Mouse (Mus musculus) embryonic facial prominence, embryonic 15.5 days (tissue): ENCODE measurements around the gene Csrp1. TPM values are rescaled to one million over a fixed set of nuclear protein-coding genes. Genes with fewer than 3 reads are reported as not detected.
A peak's percentile ranks its signal among the peaks of the same experiment; 100 is the strongest.

ENCODE experiments used
- ATAC-seq: fragments of 200-750 bp; cut with Nextera tagmentation; 2 replicates; pipeline ENCODE4 v1.8.0; 2017; ENCODE audit warnings: low read depth, moderate TSS enrichment; ENCODE audit not compliant: insufficient number of reproducible peaks, low FRiP score, low TSS enrichment
- H3K27ac ChIP-seq: fragments of 300-500 bp; sonication (generic); replicated peaks from 2 replicates; pipeline ENCODE4 v1.5.1; 2015; ENCODE audit warnings: mild to moderate bottlenecking, inconsistent platforms
- H3K27me3 ChIP-seq: fragments of 300-500 bp; sonication (generic); 2 replicates; pipeline ENCODE4 v1.6.1; 2015; ENCODE audit warnings: inconsistent platforms
- H3K36me3 ChIP-seq: fragments of 300-500 bp; sonication (generic); 2 replicates; pipeline ENCODE4 v1.6.1; 2015; ENCODE audit warnings: mild to moderate bottlenecking, inconsistent platforms
- H3K4me1 ChIP-seq: fragments of 300-500 bp; sonication (generic); 2 replicates; pipeline ENCODE4 v1.6.1; 2015; ENCODE audit warnings: inconsistent platforms
- H3K4me2 ChIP-seq: fragments of 300-500 bp; sonication (generic); replicated peaks from 2 replicates; pipeline ENCODE4 v1.6.1; 2015; ENCODE audit warnings: mild to moderate bottlenecking, inconsistent platforms
- H3K4me3 ChIP-seq: fragments of 300-500 bp; sonication (generic); replicated peaks from 2 replicates; pipeline ENCODE4 v1.5.1; 2015; ENCODE audit warnings: mild to moderate bottlenecking, inconsistent platforms
- H3K9ac ChIP-seq: fragments of 300-500 bp; sonication (generic); 2 replicates; pipeline ENCODE4 v1.6.1; 2015; ENCODE audit warnings: inconsistent platforms
- H3K9me3 ChIP-seq: fragments of 300-500 bp; sonication (generic); replicated peaks from 2 replicates; pipeline ENCODE4 v1.6.1; 2016; ENCODE audit warnings: inconsistent platforms
- WGBS: fragments of 180-500 bp; shearing (Covaris S2); methylation state at CpG from one replicate; pipeline ENCODE4 v1.1.7; 2015; 5-methylcytosine and 5-hydroxymethylcytosine counted together
- polyA plus RNA-seq: library from polyadenylated mRNA; unstranded; fragments of >200 nt; fragmentation: Nextera tagmentation; extraction: Ambion mirVana; gene quantifications from 2 replicates; pipeline ENCODE4 v1.2.1, GENCODE M21; 2015

Csrp1 gene
- polyA plus RNA-seq, 1 experiment from 2014 or later, result 118 TPM

- no peaks in the 10 kb centered on the region for H3K36me3 ChIP-seq
- WGBS, result 73% methylated on average over 8 of the region's 8 CpGs
- peaks cover 8% of the 10 kb centered on the region for H3K4me1 ChIP-seq
- no peaks in the 10 kb centered on the region for H3K9me3 ChIP-seq
- H3K27ac ChIP-seq, result no peak overlapping the region
- no peak overlapping the region for H3K9ac ChIP-seq
- H3K4me2 ChIP-seq, result no peak overlapping the region
- no peaks in the 10 kb centered on the region for H3K27me3 ChIP-seq
- ATAC-seq, result no peak
- H3K4me3 ChIP-seq, result no peak overlapping the region
Measured at GRCm38 (mm10) chr1:135681122-135681521, 38.7 kb upstream of the Csrp1 start.

- Histone ChIP-seq H3K4me1 (peaks cover 30% of the 10 kb centered on the region), H3K36me3 (no peaks in the 10 kb centered on the region), H3K4me3 (no peak overlapping the region), H3K4me2 (no peak overlapping the region), H3K9me3 (no peaks in the 10 kb centered on the region), H3K9ac (no peak overlapping the region), H3K27me3 (peaks cover 10% of the 10 kb centered on the region), H3K27ac (no peak overlapping the region; the same call in 1 of the 2 replicates)
- 47% methylated on average over 4 of the region's 4 CpGs for WGBS
- ATAC-seq, result no peak
Measured at GRCm38 (mm10) chr1:135684895-135685294, 35.0 kb upstream of the Csrp1 start.

- Histone ChIP-seq H3K36me3 (no peaks in the 10 kb centered on the region), H3K4me2 (no peak overlapping the region), H3K9me3 (no peaks in the 10 kb centered on the region), H3K27me3 (peaks cover 10% of the 10 kb centered on the region), H3K4me3 (no peak overlapping the region), H3K9ac (no peak overlapping the region), H3K4me1 (peaks cover 30% of the 10 kb centered on the region), H3K27ac (peak overlapping the region; percentile 28; the same call in 1 of the 2 replicates)
- ATAC-seq, result no peak
- 47% methylated on average over 6 of the region's 6 CpGs for WGBS
Measured at GRCm38 (mm10) chr1:135685316-135685715, 34.5 kb upstream of the Csrp1 start.

- Histone ChIP-seq H3K9ac (no peak overlapping the region; the same call in none of the 2 replicates), H3K9me3 (no peaks in the 10 kb centered on the region), H3K27me3 (peaks cover 10% of the 10 kb centered on the region), H3K27ac (peak overlapping the region; percentile 55; the same call in 1 of the 2 replicates), H3K4me3 (peak overlapping the region; percentile 71), H3K36me3 (no peaks in the 10 kb centered on the region), H3K4me2 (peak overlapping the region; percentile 95), H3K4me1 (peaks cover 36% of the 10 kb centered on the region)
- WGBS, result 1% methylated on average over 19 of the region's 19 CpGs
- ATAC-seq, result no peak
Measured at GRCm38 (mm10) chr1:135686792-135687510, 32.9 kb upstream of the Csrp1 start.

- peak; percentile 92 for ATAC-seq
- Histone ChIP-seq H3K9ac (peak overlapping the region; percentile 55), H3K4me3 (peak overlapping the region; percentile 71), H3K27ac (peak overlapping the region; percentile 80), H3K9me3 (no peaks in the 10 kb centered on the region), H3K4me2 (peak overlapping the region; percentile 95), H3K27me3 (peaks cover 10% of the 10 kb centered on the region), H3K36me3 (no peaks in the 10 kb centered on the region), H3K4me1 (peaks cover 36% of the 10 kb centered on the region)
- WGBS, result under 1% methylated on average over 80 of the region's 81 CpGs
Measured at GRCm38 (mm10) chr1:135687771-135688492, 31.9 kb upstream of the Csrp1 start.

- H3K27me3 ChIP-seq, result peaks cover 10% of the 10 kb centered on the region
- peaks cover 36% of the 10 kb centered on the region for H3K4me1 ChIP-seq
- 0 out of 2 replicates have a peak overlapping the region, but pooled peaks have one; percentile 55 for H3K9ac ChIP-seq
- ATAC-seq, result no peak
- no peaks in the 10 kb centered on the region for H3K9me3 ChIP-seq
- H3K36me3 ChIP-seq, result no peaks in the 10 kb centered on the region
- H3K4me3 ChIP-seq, result peak overlapping the region; percentile 71
- H3K27ac ChIP-seq, result peak overlapping the region; percentile 80
- WGBS, result 16% methylated on average over 6 of the region's 6 CpGs
- H3K4me2 ChIP-seq, result peak overlapping the region; percentile 95
Measured at GRCm38 (mm10) chr1:135688686-135689085, 31.2 kb upstream of the Csrp1 start.

- H3K4me2 ChIP-seq, result no peak overlapping the region
- H3K9me3 ChIP-seq, result no peaks in the 10 kb centered on the region
- H3K4me3 ChIP-seq, result no peak overlapping the region
- no peak overlapping the region for H3K9ac ChIP-seq
- no peak overlapping the region; the same call in 1 of the 2 replicates for H3K27ac ChIP-seq
- peaks cover 10% of the 10 kb centered on the region for H3K27me3 ChIP-seq
- no peaks in the 10 kb centered on the region for H3K36me3 ChIP-seq
- no peak for ATAC-seq
- 73% methylated on average over 6 of the region's 6 CpGs for WGBS
- H3K4me1 ChIP-seq, result peaks cover 29% of the 10 kb centered on the region
Measured at GRCm38 (mm10) chr1:135690784-135691416, 29.0 kb upstream of the Csrp1 start.

GRCm38 (mm10) chr1:135691417-135691815 lies 28.4 kb upstream of the Csrp1 start:
- 43% methylated on average over 10 of the region's 10 CpGs for WGBS
- H3K4me3 ChIP-seq, result no peak overlapping the region
- no peaks in the 10 kb centered on the region for H3K9me3 ChIP-seq
- H3K27ac ChIP-seq, result no peak overlapping the region; the same call in 1 of the 2 replicates
- H3K36me3 ChIP-seq, result no peaks in the 10 kb centered on the region
- H3K4me2 ChIP-seq, result no peak overlapping the region
- H3K27me3 ChIP-seq, result peaks cover 8% of the 10 kb centered on the region
- ATAC-seq, result no peak
- H3K4me1 ChIP-seq, result peaks cover 25% of the 10 kb centered on the region
- H3K9ac ChIP-seq, result no peak overlapping the region

- H3K27ac ChIP-seq, result no peak overlapping the region
- no peak overlapping the region for H3K4me2 ChIP-seq
- no peaks in the 10 kb centered on the region for H3K9me3 ChIP-seq
- H3K4me3 ChIP-seq, result no peak overlapping the region
- no peaks in the 10 kb centered on the region for H3K36me3 ChIP-seq
- H3K4me1 ChIP-seq, result peaks cover 23% of the 10 kb centered on the region
- no peak for ATAC-seq
- 70% methylated on average over 11 of the region's 11 CpGs for WGBS
- H3K9ac ChIP-seq, result no peak overlapping the region
- H3K27me3 ChIP-seq, result no peaks in the 10 kb centered on the region
Measured at GRCm38 (mm10) chr1:135694181-135694580, 25.7 kb upstream of the Csrp1 start.

GRCm38 (mm10) chr1:135697462-135697861 lies 22.4 kb upstream of the Csrp1 start:
- peaks cover 30% of the 10 kb centered on the region for H3K4me1 ChIP-seq
- 0 out of 2 replicates have a peak, but pooled peaks cover 3% of the 10 kb centered on the region for H3K27me3 ChIP-seq
- no peaks in the 10 kb centered on the region for H3K9me3 ChIP-seq
- H3K27ac ChIP-seq, result no peak overlapping the region
- H3K36me3 ChIP-seq, result no peaks in the 10 kb centered on the region
- WGBS, result 83% methylated on average over 4 of the region's 4 CpGs
- no peak overlapping the region for H3K4me3 ChIP-seq
- H3K9ac ChIP-seq, result no peak overlapping the region
- ATAC-seq, result no peak
- H3K4me2 ChIP-seq, result no peak overlapping the region

- Histone ChIP-seq H3K9ac (no peak overlapping the region), H3K9me3 (no peaks in the 10 kb centered on the region), H3K36me3 (no peaks in the 10 kb centered on the region), H3K4me1 (peaks cover 30% of the 10 kb centered on the region), H3K4me2 (peak overlapping the region; percentile 54; the same call in 1 of the 2 replicates), H3K4me3 (no peak overlapping the region), H3K27ac (peak overlapping the region; percentile 80), H3K27me3 (0 out of 2 replicates have a peak, but pooled peaks cover 3% of the 10 kb centered on the region)
- 20% methylated on average over 6 of the region's 6 CpGs for WGBS
- ATAC-seq, result no peak; the same call in 1 of the 2 replicates
Measured at GRCm38 (mm10) chr1:135698046-135698445, 21.8 kb upstream of the Csrp1 start.
